Mouse (Mus musculus) lung, postnatal 4 days (tissue): ENCODE results near the gene Rapgef5.

Experiments used
- DNase-seq, 2 experiments: peaks; one replicate each; pipeline ENCODE4 v3.0.0; 2021

Gene Rapgef5

DNA sequence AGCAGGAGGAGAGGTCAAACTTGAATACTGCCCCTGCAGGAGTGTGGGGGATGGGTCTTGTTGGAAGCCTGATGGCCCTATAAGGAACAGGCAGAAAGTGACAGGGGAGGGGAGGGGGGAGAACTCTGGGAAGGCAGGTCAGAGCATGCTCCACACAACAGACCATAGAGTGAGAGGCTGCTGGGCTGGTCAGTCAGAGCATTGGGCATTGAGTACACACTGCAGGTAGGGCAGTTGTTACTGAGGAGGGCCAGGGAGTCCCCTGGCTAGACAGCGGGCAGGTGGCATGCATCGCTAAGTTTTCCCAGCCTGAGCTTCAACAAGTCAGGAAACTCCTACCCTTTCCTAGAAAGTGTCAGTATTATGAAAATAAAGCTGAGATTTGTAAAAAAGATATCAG, 106.7 kb downstream of the Rapgef5 start:
- no peak for DNase-seq

DNA sequence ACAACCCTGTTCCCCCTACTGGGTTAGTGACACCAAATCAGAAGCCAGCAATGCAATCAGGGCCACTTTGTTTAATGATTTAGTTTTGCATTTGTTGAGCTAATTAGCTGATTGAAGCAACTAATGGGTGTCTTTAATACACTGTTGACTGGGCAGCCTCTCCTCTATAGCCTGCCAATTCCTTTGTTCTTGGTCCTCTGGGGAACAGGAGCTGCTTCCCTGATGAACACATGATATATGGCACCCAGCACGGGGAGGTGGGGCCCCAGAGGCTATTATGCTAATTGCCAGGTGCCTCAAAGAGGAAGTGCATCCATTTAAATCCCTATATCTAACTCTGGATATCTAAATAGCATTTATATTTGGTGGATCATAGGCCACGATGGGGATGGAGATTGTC, 111.0 kb downstream of the Rapgef5 start:
- DNase-seq = no peak

DNA sequence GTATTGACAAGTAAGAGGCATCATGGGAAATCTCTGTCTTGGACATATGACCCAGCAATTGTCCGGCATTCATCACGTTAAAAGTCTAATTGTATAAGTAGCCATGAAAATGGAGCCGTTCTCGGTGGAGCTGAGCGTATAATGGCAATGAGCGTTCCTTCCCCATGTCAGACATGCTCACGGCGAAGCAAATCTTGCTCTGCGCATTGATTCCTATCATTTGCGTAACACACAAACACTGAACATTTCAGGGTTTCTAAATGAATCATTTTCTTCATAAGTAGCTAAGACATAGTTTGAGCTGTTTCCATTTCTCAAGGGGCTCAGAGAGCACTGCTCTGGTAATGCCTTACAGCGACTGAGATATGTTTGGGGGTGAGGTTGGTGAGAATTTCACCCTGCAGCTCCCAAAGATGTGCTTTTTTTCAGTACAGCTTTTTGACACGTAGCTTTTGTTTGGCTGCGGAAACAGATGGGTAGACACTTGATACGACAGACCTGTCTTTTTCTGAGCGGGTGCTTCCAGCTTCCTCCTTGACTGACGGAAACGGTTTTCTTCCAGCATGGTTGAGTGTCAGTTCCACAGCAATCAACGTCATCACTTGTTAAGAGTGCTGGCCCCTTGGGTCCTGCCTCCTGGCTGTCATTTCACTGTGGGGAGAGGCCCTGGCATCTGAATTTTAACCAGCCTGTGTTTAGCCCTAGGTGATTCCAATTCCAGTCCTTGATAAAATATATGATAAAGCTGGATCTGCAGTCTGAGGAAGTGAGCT, 112.2 kb downstream of the Rapgef5 start:
- no peak for DNase-seq

DNA sequence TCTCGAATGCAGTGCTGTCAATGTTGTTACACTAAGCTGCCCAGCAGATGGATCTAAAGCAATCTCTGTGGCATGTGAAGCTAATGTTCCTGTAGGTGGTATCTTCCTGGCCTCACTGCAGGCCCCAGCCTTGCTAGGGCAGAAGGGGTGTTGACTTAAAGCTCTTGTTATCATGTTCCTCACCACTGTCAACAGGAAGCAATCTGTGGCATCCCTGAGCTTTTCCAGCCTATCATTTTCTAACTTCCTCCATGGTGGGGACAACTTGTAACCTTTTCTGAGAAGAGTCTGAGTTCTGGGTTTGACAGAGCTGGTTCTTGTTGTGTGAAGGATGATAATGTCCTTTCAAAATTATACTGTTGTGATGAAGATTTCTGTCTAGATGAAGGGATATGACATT, 115.9 kb downstream of the Rapgef5 start:
- DNase-seq = no peak

DNA sequence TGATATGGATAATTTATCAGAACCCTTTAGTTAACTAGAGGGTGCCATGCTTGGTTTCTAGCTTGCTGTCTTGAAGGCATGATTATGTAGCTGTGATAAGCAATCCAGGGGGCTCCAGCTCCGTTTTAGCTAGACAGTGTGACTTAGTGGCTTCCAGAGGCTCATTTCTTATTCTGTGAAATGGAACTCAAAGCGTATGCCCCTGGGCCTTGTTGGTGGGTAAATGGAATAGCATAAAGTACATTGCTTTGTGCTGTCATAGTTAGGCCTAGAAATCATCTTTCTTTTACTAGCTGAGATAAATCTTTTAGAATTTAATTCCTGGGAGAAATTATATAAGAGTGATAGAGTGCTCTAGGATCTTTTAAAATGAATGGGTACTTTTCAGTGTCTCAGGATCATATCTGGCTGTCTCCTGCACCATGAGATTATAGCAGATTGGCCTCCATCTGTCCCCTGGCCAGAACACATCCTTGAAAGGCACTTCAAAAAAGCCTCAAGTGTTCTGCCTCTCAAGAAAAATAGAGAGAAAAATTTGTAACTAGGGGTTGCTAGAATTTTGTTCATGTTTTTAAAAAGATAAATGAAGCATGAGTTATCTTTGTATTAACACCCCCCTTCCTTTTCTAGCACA, 120.0 kb downstream of the Rapgef5 start:
- no peak for DNase-seq

DNA sequence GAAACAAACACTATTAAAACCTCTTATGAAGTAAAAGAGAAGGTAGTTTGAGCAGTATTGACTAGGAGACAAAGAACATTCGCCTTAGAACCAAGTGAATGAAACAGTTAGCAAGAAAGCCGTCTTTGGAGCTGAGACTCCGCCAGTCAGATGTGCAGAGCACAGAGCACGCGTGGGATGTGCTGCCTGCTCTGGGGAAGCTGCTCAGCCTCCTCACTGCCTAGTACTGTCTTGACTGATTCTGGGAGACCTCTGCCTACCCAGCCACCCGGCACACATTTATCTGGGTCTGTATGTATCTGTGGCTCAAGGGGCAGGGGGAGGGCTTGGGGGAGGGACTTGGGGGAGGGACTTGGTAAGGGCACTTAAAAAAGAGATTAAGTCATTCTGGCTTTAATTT, 120.7 kb downstream of the Rapgef5 start:
- DNase-seq = no peak

DNA sequence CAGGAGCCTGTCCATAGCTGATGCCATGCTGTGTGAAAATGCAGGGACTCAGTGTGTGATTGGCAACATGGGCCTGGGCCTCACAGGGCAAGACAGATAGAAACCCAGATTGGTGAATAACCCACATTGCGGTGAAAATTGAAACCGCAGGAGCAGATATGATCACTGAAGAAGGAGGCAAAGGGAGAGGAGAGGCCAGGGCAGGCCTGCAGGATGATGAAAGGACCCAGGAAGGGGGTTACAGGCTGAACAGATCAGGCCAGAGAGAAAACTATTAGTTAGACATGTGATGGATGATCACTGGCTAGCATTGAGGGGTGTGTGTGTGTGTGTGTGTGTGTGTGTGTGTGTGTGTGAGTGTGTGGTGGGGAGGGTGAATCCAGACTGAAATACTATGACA, 122.6 kb downstream of the Rapgef5 start:
- no peak for DNase-seq

DNA sequence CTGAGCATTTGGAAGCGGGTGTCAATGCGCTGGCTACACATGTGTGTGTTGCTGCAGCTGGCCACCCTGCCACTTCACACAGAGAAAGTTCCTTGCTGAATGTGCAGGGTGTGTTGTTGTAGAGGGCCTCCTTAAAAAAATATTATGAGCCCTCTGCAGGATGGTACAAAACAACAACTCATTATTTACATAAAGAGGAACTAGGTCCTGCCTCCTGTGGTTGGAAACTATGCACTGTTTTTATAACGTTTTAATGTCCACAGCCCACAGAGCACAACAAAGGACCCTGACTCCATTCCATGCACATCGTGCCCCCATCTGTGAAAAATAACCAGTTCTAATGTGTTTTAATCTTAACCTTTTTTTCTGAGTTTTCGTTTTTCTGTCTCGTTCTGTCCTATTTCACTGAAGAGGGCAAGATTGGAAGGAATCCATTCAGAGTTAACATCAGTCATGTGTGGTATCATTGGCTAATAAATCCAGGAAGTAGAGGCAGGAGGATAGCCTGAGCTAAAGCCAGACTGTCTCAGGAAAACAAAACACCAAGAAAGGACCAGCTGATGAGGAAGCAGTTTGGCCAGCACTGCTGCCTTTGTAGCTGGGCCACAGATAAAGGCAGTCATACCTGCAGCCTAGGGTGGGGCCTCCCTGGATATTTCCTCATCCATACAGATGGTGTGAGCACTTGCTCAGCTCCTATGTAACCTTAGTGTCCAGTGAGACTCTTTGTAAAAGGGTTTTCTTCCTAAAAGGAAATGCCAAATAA, 123.3 kb downstream of the Rapgef5 start:
- DNase-seq = no peak

DNA sequence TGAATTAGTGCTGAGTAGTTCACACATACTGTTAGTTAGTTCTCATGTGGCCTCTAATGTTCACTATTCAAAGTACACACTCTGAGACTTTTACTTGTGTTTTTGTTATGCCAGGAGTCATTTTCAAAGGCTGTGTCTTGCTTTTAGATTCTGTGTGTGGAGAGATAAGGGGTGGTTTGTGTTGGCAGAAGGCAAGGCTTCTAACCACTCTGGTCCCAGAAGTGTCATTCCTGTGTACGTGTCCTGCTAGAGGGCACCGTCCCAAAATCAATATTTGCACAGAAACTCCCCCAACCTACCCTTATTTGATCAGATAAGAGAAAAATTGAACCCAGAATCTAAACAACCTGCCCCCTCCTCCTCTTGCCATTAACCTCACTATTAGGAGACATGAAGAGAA, 126.2 kb downstream of the Rapgef5 start:
- DNase-seq = no peak

DNA sequence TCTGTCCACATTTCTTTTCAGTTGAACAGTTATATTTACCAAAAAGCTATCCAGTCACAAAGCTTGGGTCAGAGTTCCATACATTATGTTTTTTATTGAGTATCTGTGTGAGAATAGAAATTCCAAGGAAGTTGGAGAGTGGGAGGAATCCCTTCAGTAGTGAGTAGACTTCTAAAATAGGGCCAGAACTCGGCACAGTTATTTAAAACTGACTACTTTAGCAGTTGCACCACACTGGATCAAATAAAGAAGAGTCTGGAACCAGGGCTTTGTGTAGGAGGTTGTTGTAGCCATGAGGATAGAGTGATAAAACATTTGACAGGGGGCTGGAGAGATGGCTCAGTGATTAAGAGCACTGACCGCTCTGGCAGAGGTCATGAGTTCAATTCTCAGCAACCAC, 129.5 kb downstream of the Rapgef5 start:
- DNase-seq = no peak

DNA sequence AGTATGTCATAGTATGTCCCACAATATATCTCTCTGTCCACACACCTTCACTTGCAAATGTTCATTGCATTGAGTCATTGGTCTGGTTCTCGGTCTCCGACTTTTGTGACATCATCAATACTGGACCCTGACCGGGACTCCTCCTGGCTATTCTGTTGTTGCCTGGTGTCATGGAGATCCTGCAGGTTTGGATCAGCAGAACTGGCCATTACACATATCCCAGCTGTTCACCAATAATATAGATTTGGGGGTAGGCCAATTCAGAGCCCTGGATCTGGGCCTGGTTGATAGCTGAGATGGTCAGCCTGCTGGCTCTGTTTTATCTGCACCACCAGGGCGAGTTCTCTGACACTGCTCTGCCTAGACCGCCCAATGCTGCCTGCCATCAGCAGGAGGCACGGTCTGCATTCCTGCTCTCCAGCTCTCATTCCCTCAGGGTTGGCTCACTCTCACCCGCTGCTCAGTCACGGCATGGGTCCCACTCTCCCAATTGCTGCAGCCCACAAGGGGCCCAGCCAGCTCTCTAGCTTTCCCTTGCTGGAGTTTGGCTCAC, 137.7 kb downstream of the Rapgef5 start:
- peak; percentile 37 to 72 for DNase-seq

DNA sequence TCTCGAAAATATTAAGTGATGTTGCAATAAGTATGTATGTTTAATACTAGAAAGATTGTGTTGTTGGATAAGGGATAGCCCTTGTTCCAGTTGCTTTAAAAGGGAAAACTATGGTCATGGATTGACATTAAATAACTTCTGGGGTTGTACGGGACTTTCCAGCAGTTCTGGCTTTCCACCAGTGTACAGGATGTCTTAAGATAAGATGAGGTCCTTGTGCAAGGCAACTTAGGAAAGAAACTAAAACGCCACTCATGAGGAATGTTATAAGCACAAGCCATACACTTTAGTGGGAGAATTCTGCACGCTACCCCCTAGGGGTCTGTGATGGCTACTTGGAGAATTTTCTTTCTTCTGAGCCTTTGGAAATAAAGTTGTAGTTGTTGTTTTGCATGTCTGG, 140.7 kb downstream of the Rapgef5 start:
- DNase-seq = no peak

DNA sequence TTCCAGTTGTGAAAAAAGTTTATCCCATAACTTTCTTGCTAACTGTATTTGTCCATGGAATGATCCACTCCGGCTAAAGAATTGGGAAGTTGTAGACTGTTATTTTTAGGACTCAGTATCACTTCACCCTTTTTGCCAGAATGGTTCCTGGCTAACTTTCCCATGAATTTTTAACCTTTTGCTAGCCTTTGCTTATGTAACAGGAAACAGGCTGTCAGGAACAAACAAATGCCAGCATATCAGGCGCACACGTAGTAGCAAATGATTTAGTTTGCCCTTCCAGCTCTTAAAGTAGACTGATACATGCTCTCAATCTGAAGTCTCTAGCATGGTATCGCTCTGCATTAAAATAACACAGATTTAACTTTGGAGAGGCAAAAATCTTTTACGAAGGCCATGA, 141.5 kb downstream of the Rapgef5 start:
- DNase-seq = no peak

DNA sequence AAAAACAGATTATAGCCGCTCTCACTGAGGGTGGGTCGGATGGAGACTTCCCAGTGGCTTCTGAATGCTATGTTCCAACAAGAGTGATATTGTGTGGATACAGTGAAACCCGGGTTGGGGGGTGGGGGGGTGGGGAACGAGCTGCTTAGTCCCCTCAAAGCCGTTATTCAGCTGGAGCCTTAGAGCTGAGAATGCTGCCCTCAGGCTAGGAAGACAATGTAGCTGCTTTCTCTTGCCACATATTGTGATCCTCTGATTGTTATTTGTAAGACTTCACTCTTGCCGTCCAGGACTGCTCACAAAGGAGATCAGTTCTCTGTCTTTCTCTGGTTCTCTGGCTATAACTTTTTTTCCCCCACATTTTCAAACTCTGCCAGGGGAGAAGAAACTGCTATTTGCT, 142.5 kb downstream of the Rapgef5 start:
- DNase-seq = no peak

DNA sequence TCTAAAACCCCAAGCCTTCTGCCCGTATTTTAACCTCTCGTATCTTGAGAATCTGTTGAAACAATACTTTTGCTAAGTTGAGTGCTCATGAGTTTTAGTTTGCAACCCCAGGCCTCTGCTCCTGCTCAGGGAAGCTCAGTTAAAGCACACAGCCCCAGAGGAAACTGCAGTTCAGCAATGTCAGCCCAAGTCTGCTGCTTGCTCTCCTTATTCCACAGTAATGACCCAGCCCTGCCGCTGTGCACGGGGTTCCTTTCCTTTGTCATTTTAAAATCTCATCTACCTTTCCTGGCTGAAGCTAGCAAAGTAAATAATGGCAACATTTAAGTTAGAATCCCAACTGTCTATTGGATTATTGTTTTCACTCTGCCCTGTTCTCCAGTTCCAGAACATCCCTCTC, 144.1 kb downstream of the Rapgef5 start:
- no peak for DNase-seq

DNA sequence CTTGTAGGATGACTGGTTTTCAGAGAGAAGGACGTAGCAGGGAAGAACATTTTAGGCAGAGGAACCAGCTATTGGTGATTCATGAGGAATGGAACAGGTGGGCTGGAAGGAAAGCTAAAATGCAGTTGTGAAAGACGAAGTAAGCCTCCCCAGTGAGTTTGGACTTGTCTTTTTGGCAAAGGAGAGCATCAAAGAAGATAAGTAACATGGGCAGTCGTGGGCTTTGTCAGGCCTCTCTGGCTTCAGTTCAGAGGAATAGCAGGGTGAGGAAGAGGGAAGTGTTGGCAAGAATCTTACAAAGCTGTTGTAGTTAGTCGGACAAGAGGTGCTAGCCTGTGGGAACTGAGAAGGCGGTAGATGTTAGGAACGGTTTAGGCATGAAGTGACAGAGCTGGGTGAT, 145.6 kb downstream of the Rapgef5 start:
- no peak for DNase-seq

DNA sequence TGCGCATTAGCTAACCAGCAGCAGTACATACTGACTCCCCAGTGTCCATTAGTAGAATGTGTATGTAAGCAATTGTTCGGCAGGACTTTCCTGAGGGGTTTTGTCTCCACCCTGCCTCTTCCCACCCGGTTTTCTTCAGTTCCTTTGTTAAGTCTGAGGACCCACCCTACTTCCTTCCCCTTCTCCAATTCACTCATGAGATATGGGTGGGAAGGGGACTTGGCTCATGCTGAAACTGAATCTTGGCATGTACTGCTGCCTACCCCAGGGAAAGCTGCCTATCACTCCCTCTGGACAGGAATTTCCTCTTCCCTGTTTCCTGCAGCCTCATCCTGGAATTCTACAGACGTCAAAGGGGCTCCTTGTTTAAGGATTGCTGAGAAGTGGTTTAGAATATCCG, 147.4 kb downstream of the Rapgef5 start:
- DNase-seq = peak; percentile 54 to 74

DNA sequence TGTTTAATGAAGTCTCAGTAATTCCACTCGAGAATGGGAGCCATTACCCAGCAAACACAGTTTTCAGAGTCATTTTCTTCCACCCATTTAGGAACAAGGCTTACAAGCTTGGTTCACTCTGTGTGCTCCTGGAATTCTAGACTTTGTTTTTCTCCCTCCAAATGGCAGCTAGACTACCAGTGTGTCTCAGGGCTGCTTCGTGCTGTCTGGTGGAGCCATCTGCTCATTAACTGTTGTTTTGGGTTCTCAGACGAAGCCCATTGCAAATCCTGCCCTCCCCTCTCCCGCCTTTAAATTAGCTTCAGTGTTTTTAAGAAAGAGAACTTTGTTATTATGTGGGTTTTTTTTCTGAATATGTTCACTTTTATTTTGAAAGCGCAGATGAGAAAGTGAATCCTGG, 148.4 kb downstream of the Rapgef5 start:
- no peak for DNase-seq

DNA sequence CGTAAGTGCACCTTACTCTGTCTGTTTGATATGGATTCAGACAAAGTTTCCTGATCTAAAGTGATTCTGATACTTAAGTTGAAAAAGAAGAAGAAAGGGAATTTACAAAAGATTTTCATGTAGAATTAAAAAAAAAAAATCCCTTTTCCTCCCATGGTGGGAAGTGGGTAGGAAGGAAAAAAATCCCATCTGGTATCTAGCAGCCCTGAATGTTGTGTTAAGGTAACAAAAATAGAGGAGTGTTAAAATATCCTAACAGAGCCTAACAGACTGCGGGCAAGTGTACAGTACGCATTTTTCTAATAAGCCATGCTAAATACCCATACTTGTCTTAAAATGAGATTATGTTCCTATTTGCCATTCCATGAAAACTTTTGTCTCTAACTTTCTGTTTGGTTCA, 150.1 kb downstream of the Rapgef5 start:
- DNase-seq = no peak

DNA sequence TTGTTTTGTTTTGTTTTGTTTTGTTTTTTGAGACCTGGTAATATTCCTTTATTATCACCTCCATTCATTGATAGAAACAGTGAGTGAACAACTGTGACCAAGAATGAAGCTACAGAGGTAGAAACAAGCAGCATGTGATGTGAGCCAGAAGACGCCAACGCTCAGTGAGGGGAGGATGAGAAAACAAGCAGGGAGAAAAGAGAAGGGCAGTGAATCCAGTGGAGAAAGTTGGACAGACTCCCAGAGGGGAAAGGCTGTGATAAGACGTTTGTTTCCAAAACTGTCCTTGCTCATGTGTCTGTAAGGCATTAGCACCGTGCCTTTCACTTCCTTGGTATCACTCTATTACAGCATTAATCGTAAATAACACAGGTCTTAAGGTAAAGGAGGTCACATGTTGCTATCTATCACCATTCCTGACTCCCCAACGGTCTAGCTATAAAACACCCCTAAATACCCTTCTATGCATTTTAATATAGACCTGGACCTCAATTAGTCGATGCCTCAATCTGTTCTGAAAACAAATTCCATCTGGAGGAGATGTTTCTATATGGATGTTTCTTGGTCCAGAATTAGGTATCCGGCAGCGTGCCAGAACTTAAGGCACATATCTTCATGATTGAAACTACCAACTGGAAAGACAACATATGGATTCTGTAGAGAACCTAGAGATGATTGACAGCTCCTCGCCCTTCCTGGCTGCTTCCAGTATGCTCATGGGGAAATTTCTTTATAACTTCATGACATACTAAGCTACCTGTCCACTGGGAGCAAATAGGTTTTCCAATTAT, 153.5 kb downstream of the Rapgef5 start:
- DNase-seq = no peak

DNA sequence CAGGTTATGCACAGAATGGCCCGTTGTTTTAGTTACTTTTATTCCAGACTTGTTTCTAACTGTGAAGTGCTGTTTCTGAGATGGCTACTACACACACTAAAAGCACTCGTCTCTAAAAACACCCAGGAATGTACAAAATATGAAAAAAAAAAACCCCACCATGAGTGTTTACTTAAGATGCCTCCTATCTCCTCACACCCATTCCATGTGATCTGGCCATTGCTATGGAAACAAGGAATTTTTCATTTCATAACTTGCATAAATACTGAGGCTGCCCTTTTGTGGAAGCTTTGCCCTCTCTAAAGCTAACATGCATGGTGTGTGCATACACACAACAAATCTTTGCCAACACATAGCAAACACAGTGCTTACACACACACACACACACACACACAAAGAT, 156.9 kb downstream of the Rapgef5 start:
- DNase-seq = no peak

DNA sequence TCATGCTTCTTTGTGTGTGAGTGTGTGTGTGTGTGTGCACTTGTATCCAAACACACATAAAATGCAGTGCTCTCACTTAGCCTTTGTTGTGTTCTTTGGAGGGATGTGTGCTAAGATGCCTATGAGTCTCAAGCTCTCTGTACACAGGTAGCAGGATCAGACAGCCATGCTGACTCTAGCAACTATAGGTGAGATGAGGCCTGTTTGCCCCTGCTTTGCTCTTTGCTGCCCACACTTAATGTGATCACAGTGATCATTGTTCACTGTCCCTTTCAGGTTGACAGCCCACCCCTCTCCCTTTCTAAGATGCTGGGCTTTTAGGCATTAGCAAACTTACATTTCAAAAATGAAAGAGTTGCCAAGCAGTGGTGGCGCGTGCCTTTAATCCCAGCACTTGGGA, 158.2 kb downstream of the Rapgef5 start:
- DNase-seq = no peak

DNA sequence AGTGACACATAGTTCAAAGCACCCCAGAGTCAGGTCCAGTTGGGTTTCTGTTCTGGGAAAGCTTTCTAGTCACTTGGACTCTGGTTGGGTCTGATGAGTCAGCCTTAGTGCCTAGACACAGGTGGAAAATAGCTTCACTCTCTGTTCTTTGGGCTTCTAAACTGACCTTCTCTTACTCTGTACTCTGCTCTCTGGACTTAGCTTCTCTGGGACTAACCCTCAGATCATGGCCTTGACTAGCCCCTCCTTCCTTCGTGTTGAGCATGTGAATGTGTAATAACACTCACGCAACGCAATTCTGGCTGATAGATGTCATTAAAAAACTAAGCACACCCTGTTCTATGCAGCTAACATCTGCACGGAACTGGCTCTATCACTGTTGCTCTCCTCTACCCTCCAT, 160.0 kb downstream of the Rapgef5 start:
- no peak for DNase-seq
